Mouse (Mus musculus): ENCODE data around the gene Mta3. TPM values are rescaled to one million over a fixed set of nuclear protein-coding genes. Genes with fewer than 3 reads are reported as not detected.
A peak's percentile ranks its signal among the peaks of the same experiment; 100 is the strongest.

Mta3 gene
- 29.4 and 34.3 TPM in 2 replicates for polyA plus RNA-seq (2015; fragmentation: Nextera tagmentation; extraction: Ambion mirVana)

- H3K9me3 ChIP-seq (ENCODE audit: control insufficient read depth, low read length): no peaks in the 10 kb centered on the region
- peak within 1 kb of the TSS; percentile 94 for H3K27ac ChIP-seq (ENCODE audit: low read depth, low read length)
- H3K4me1 ChIP-seq (ENCODE audit: control insufficient read depth, insufficient read depth, low read depth, low read length): peaks cover 5% of the 10 kb centered on the region; the same call in 1 of the 2 replicates
- no peaks in the 10 kb centered on the region for H3K36me3 ChIP-seq (ENCODE audit: control insufficient read depth, insufficient read depth, low read length)
- peak within 1 kb of the TSS; percentile 92 for H3K9ac ChIP-seq (ENCODE audit: low read depth, low read length)
- 0% methylated on average over 8 of the region's 56 CpGs for WGBS
- no peaks in the 10 kb centered on the region for H3K27me3 ChIP-seq (replicated peaks; ENCODE audit: control insufficient read depth, insufficient read depth, low read length)
- peak within 1 kb of the TSS; percentile 81 for H3K4me3 ChIP-seq (ENCODE audit: low read length)
- ATAC-seq: peak; percentile 62
- H3K4me2 ChIP-seq (ENCODE audit: low read length): peak within 1 kb of the TSS; percentile 83
Observed at GRCm38 (mm10) chr17:83706116-83706593, at the start of gene Mta3. Mta3 (plus strand) TSS chr17:83706163.

- H3K4me1 ChIP-seq (ENCODE audit: control insufficient read depth, insufficient read depth, low read depth, low read length): no peaks in the 10 kb centered on the region
- H3K27me3 ChIP-seq (replicated peaks; ENCODE audit: control insufficient read depth, insufficient read depth, low read length): no peaks in the 10 kb centered on the region
- WGBS: 81% methylated on average over 9 of the region's 9 CpGs
- H3K4me2 ChIP-seq (ENCODE audit: low read length): no peak overlapping the region
- ATAC-seq: no peak
- no peak overlapping the region for H3K4me3 ChIP-seq (ENCODE audit: low read length)
- no peaks in the 10 kb centered on the region for H3K36me3 ChIP-seq (ENCODE audit: control insufficient read depth, insufficient read depth, low read length)
- H3K9ac ChIP-seq (ENCODE audit: low read depth, low read length): no peak overlapping the region
- H3K9me3 ChIP-seq (ENCODE audit: control insufficient read depth, low read length): no peaks in the 10 kb centered on the region
- H3K27ac ChIP-seq (ENCODE audit: low read depth, low read length): no peak overlapping the region
Observed at GRCm38 (mm10) chr17:83657375-83657774, 48.6 kb upstream of the Mta3 start.

- Histone ChIP-seq H3K4me2 (ENCODE audit: low read length) (no peak overlapping the region), H3K4me1 (ENCODE audit: control insufficient read depth, insufficient read depth, low read depth, low read length) (no peaks in the 10 kb centered on the region), H3K27me3 (replicated peaks; ENCODE audit: control insufficient read depth, insufficient read depth, low read length) (no peaks in the 10 kb centered on the region), H3K4me3 (ENCODE audit: low read length) (no peak overlapping the region), H3K36me3 (ENCODE audit: control insufficient read depth, insufficient read depth, low read length) (no peaks in the 10 kb centered on the region), H3K9ac (ENCODE audit: low read depth, low read length) (no peak overlapping the region), H3K9me3 (ENCODE audit: control insufficient read depth, low read length) (no peaks in the 10 kb centered on the region), H3K27ac (ENCODE audit: low read depth, low read length) (no peak overlapping the region)
- WGBS: 69% methylated on average over 1 of the region's 1 CpGs
- ATAC-seq: no peak
Observed at GRCm38 (mm10) chr17:83658943-83659342, 47.0 kb upstream of the Mta3 start.

- H3K27ac ChIP-seq (ENCODE audit: low read depth, low read length): no peak overlapping the region
- no peak overlapping the region for H3K9ac ChIP-seq (ENCODE audit: low read depth, low read length)
- H3K36me3 ChIP-seq (ENCODE audit: control insufficient read depth, insufficient read depth, low read length): no peaks in the 10 kb centered on the region
- no peak overlapping the region for H3K4me3 ChIP-seq (ENCODE audit: low read length)
- H3K4me2 ChIP-seq (ENCODE audit: low read length): no peak overlapping the region
- H3K27me3 ChIP-seq (replicated peaks; ENCODE audit: control insufficient read depth, insufficient read depth, low read length): no peaks in the 10 kb centered on the region
- no peak for ATAC-seq
- H3K9me3 ChIP-seq (ENCODE audit: control insufficient read depth, low read length): no peaks in the 10 kb centered on the region
- WGBS: 48% methylated on average over 8 of the region's 8 CpGs
- no peaks in the 10 kb centered on the region for H3K4me1 ChIP-seq (ENCODE audit: control insufficient read depth, insufficient read depth, low read depth, low read length)
Observed at GRCm38 (mm10) chr17:83664761-83665160, 41.2 kb upstream of the Mta3 start.

GRCm38 (mm10) chr17:83666597-83667287, 39.2 kb upstream of the Mta3 start:
- Histone ChIP-seq H3K27me3 (replicated peaks; ENCODE audit: control insufficient read depth, insufficient read depth, low read length) (no peaks in the 10 kb centered on the region), H3K4me3 (ENCODE audit: low read length) (no peak overlapping the region), H3K9ac (ENCODE audit: low read depth, low read length) (no peak overlapping the region), H3K4me1 (ENCODE audit: control insufficient read depth, insufficient read depth, low read depth, low read length) (no peaks in the 10 kb centered on the region), H3K4me2 (ENCODE audit: low read length) (no peak overlapping the region), H3K36me3 (ENCODE audit: control insufficient read depth, insufficient read depth, low read length) (no peaks in the 10 kb centered on the region), H3K27ac (ENCODE audit: low read depth, low read length) (no peak overlapping the region), H3K9me3 (ENCODE audit: control insufficient read depth, low read length) (no peaks in the 10 kb centered on the region)
- 83% methylated on average over 13 of the region's 13 CpGs for WGBS
- ATAC-seq: no peak

GRCm38 (mm10) chr17:83667934-83668690, 37.9 kb upstream of the Mta3 start:
- Histone ChIP-seq H3K4me2 (ENCODE audit: low read length) (no peak overlapping the region), H3K36me3 (ENCODE audit: control insufficient read depth, insufficient read depth, low read length) (no peaks in the 10 kb centered on the region), H3K27me3 (replicated peaks; ENCODE audit: control insufficient read depth, insufficient read depth, low read length) (no peaks in the 10 kb centered on the region), H3K4me3 (ENCODE audit: low read length) (no peak overlapping the region), H3K27ac (ENCODE audit: low read depth, low read length) (no peak overlapping the region), H3K9me3 (ENCODE audit: control insufficient read depth, low read length) (no peaks in the 10 kb centered on the region), H3K4me1 (ENCODE audit: control insufficient read depth, insufficient read depth, low read depth, low read length) (no peaks in the 10 kb centered on the region), H3K9ac (ENCODE audit: low read depth, low read length) (no peak overlapping the region)
- 81% methylated on average over 3 of the region's 3 CpGs for WGBS
- ATAC-seq: no peak

GRCm38 (mm10) chr17:83672685-83673084, 33.3 kb upstream of the Mta3 start:
- 87% methylated on average over 4 of the region's 4 CpGs for WGBS
- H3K36me3 ChIP-seq (ENCODE audit: control insufficient read depth, insufficient read depth, low read length): no peaks in the 10 kb centered on the region
- H3K4me1 ChIP-seq (ENCODE audit: control insufficient read depth, insufficient read depth, low read depth, low read length): no peaks in the 10 kb centered on the region

GRCm38 (mm10) chr17:83677370-83677769, 28.6 kb upstream of the Mta3 start:
- Histone ChIP-seq H3K4me3 (ENCODE audit: low read length) (no peak overlapping the region), H3K9me3 (ENCODE audit: control insufficient read depth, low read length) (no peaks in the 10 kb centered on the region), H3K9ac (ENCODE audit: low read depth, low read length) (no peak overlapping the region), H3K4me2 (ENCODE audit: low read length) (no peak overlapping the region), H3K4me1 (ENCODE audit: control insufficient read depth, insufficient read depth, low read depth, low read length) (no peaks in the 10 kb centered on the region), H3K27me3 (replicated peaks; ENCODE audit: control insufficient read depth, insufficient read depth, low read length) (no peaks in the 10 kb centered on the region), H3K36me3 (ENCODE audit: control insufficient read depth, insufficient read depth, low read length) (no peaks in the 10 kb centered on the region), H3K27ac (ENCODE audit: low read depth, low read length) (no peak overlapping the region)
- ATAC-seq: no peak
- 81% methylated on average over 1 of the region's 1 CpGs for WGBS

More at GRCm38 (mm10) chr17:83672685-83673084, 33.3 kb upstream of the Mta3 start:
- no peaks in the 10 kb centered on the region for H3K9me3 ChIP-seq (ENCODE audit: control insufficient read depth, low read length)
- no peak overlapping the region for H3K9ac ChIP-seq (ENCODE audit: low read depth, low read length)
- H3K27me3 ChIP-seq (replicated peaks; ENCODE audit: control insufficient read depth, insufficient read depth, low read length): no peaks in the 10 kb centered on the region
- no peak overlapping the region for H3K4me2 ChIP-seq (ENCODE audit: low read length)
- no peak for ATAC-seq
- H3K27ac ChIP-seq (ENCODE audit: low read depth, low read length): no peak overlapping the region
- H3K4me3 ChIP-seq (ENCODE audit: low read length): no peak overlapping the region

GRCm38 (mm10) chr17:83681977-83682376, 24.0 kb upstream of the Mta3 start:
- Histone ChIP-seq H3K4me3 (ENCODE audit: low read length) (no peak overlapping the region), H3K36me3 (ENCODE audit: control insufficient read depth, insufficient read depth, low read length) (no peaks in the 10 kb centered on the region), H3K9me3 (ENCODE audit: control insufficient read depth, low read length) (0 out of 2 replicates have a peak, but pooled peaks cover 1% of the 10 kb centered on the region), H3K27me3 (replicated peaks; ENCODE audit: control insufficient read depth, insufficient read depth, low read length) (no peaks in the 10 kb centered on the region), H3K4me1 (ENCODE audit: control insufficient read depth, insufficient read depth, low read depth, low read length) (no peaks in the 10 kb centered on the region), H3K4me2 (ENCODE audit: low read length) (no peak overlapping the region), H3K9ac (ENCODE audit: low read depth, low read length) (no peak overlapping the region), H3K27ac (ENCODE audit: low read depth, low read length) (no peak overlapping the region)
- no peak for ATAC-seq
- 41% methylated on average over 7 of the region's 7 CpGs for WGBS
